Mouse (Mus musculus): ENCODE results near the gene Olfr631.
"Not testable (repeated sequence)": the region's sequence is repeated elsewhere in the genome, so short reads cannot be mapped to it uniquely, and the experiment has no call there.

The Olfr631 gene

DNA sequence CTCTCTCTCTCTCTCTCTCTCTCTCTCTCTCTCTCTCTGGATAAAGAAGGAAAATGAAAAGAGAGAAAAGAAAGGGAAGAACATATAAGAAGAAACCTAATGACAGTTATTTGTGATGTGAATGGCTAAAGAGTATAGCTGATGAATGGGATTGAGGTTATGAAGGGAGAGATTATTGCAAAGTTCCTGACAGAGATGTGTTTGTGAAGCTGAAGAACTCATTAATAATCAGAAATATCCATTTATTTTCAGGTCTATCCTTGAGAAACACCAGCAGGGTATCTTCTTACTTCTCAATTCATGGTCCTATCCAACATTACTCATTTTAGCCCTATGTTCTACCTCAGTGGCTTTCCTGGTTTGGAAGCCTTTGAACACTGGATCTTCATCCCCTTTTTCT, at the start of gene Olfr631:
Gene Olfr631, plus strand, starts transcription at position 301 of the 400 bp plus-strand sequence.
- no peak for DNase-seq

DNA sequence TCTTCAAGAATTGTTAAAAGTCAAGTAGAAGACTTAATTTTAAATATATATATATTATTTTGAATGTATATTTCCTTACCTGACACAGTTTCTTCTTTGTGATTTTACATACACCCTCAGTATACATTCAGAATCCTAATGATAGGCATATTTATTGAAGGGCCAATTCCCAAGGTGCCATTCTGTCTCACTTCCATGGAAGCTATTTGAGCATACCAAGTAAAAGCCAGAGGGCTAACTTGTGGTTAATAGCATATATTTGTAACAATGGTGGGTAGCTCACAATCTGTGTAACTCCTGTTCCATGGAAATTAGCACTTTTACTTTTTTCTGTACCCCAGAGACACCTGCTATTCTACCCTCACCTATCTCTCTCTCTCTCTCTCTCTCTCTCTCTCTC, 42.5 kb upstream of the Olfr631 start, which contains the start of gene Olfr66:
Gene Olfr66, minus strand, starts transcription at position 101 of the 400 bp plus-strand sequence.
- no peak for DNase-seq

DNA sequence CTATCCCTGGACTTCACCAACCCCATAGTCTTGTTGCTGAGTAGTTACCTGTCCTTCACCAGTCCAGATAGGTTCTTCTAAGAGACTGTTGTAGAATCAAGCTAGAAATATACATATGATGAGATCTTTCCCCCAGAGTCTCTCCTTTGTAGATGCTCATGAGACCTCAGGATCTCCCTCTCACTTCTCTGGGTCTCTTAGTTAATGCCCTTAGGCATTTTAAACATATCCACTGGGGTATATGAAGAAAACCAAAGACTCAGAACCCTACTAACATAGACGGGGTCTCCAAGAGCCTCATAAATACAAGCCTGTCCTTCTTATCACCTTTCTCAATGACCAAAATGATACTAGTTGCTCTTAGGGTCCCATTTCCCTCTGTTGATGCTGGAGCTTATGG, 34.2 kb upstream of the Olfr631 start, which contains the start of gene Olfr64:
Gene Olfr64, minus strand, starts transcription at position 101 of the 400 bp plus-strand sequence.
- no peak for DNase-seq

DNA sequence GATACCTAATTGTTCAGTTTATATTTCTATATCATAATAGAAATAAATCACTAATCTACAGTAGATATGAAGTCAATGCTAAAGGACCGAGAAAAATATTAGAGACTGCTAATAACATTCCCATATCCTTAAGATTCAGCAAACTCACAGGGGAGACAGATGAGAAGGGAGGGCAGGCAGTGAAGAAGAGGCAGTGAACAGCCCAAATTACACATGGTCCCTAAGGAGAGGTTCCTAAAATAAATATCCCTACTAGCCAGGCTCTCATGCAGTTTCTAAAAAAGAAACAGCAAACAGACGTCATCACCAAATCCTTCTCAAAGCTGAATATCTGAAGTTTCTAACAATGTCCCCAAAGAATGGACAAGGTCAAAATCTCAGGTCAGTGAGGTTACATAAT, 25.4 kb upstream of the Olfr631 start, which contains the start of gene Olfr65:
Gene Olfr65, plus strand, starts transcription at position 301 of the 400 bp plus-strand sequence.
- no peak for DNase-seq

DNA sequence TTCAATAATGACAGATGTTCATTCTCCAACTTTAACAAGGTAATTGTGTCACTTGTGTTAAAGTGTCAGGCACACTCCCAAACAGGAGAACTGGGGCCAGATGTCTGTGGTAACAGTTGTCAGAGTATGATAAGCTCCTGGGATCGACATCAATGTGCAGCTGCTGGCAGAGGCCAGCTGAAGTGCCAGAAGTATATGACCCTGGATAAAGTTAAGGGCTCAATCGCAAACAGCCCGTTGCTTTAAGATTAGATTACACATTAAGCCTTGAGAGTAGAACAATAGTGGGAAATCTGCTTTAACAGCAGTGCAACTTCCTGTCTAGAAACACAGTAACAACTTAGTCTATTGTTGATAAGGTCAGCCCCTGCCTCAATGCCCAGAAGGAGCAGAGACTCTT, 18.6 kb upstream of the Olfr631 start:
- no peak for DNase-seq

DNA sequence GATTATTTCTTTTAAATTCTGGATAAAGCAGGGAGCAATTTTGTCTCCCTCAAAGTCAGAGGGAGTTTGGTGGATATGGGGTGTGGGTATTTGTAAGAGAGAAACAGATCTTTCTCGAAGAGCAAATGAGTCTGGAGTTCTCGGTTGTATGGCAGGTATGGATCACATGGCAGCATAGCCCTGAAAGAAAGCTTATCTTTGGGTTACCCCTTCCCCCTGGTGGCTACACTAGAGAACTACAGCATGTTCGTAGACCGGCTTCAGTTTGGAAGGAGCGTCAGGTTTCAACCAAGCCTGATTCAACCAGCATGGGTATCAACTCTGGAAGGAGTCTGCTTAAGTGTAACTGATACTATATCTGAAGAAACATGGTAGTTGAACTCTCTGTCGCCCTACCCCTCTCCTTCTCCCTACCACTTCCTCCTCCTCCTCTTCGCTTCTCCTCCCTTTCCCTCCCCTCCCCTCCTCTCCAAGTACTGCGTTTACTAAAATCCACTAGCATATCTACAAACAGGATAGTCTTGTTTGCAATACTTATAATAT, 15.6 kb upstream of the Olfr631 start:
- DNase-seq, result no peak

DNA sequence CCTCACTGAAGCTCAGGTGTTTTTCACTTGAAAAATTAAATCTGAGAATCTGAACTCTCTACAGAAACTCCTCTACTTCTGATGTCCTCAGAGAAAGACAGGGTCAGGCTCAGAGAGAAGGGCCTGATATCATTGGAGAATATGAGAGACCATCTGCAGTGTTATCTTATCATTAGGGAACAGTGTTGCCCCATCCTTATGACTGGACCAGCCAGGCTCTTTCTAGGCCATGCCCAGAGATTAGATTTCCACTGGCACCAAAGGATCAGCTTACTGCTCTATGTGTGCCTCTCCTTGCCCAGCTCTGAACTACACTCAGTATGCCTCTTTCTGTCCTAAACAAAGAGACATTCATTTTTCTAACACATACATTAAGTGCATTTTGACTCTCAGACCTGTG, 13.3 kb upstream of the Olfr631 start:
- DNase-seq, result no peak

DNA sequence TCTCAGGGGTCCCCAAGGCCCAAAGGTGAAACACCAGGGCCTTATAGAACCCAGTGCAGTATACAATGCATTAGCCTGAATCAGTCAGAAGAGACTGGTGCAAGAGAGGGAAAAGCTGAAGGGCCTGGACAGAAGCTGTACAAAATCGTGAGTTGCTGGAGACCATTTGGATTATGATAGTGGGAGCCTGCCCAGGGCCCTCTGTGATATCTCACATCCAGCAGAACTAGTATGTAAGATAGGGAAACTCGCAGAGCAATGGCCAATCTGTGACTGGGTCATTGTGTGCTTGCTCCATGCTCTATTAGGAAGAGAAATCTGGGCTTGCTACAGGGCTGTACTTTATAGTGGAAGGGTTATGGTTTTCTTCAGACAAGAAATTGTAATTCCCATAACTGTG, 5.6 kb downstream of the Olfr631 start, which contains the start of gene Olfr632:
Gene Olfr632, plus strand, starts transcription at position 84 of the 400 bp plus-strand sequence.
- DNase-seq, result no peak

DNA sequence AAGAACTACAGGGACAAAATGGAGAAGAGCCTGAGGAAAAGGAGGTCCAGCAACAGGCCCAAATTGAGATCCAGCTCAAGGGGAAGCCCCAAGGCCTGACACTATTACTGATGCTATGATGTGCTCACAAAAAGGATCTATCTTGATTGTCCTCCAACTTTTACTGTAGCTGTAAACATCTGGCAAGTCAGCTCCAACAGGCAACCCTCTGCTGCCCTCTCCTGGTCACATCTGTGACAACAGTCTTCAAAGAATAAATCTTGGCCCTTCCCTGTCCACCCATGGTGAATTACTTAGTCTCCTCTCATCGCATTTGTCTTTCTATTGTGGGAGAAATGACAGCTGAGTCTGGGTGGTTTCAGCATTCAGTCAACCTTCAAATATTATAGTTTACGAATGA, 14.1 kb downstream of the Olfr631 start:
- peak in 1 of 2 experiments; percentile 1 for DNase-seq

DNA sequence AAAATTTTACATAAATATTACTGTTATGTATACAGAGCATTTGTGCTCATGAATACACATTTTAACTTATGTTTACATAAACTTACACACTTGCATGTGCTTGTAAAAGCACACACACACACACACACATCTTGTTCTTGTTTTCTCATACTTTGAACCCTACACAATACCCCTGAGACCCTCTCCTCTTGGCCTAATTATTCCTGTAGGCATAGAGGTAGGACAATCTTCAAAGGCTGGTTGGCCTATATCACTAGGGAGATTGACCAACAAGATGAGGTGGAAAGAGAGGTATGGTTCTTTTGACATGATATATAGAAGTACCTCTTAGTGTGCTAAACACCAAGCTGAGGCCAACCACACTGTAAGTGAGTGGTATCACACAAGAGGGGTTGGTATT, 15.5 kb downstream of the Olfr631 start, which contains the start of gene Olfr633:
Gene Olfr633, plus strand, starts transcription at position 301 of the 400 bp plus-strand sequence.
- DNase-seq, result no peak

DNA sequence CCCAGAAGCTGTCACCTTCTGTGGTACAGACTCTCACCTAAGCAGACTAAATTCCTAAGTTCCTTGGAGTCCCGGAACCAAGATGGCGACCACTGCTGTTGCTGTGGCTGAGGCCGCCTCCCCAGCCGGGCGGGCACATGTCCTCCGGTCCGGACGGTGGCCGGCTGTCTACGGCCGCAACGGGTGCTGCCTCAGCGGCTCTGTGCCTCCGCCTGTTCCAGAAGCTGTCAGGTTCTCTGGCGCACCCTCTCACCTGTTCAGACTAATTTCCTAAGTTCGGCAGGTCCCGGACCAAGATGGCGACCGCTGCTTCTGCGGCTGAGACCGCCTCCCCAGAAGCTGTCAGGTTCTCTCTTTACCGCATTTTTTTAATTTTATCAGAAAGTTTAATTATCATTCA, 38.2 kb downstream of the Olfr631 start:
- DNase-seq, result not testable (repeated sequence)

DNA sequence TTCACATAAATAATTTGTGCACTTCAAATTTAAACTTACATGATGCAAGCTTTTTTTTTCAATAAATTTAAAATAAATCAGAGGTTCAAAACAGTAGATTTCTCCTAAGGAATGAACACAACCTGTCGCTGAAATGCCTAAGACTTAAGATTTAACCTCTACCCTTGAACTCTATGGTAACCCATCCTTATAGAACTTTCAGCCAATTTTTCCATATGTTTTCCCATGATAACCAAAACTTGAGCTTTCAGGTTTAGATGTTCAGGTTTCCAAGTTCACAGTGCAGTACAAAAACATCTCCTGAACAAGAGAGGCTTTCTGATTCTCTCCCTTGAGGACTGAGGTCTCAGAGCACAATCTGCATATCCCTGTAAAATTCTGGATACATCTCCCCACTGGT, 42.2 kb downstream of the Olfr631 start, which contains the start of gene Olfr635:
Gene Olfr635, plus strand, starts transcription at position 301 of the 400 bp plus-strand sequence.
- no peak for DNase-seq

DNA sequence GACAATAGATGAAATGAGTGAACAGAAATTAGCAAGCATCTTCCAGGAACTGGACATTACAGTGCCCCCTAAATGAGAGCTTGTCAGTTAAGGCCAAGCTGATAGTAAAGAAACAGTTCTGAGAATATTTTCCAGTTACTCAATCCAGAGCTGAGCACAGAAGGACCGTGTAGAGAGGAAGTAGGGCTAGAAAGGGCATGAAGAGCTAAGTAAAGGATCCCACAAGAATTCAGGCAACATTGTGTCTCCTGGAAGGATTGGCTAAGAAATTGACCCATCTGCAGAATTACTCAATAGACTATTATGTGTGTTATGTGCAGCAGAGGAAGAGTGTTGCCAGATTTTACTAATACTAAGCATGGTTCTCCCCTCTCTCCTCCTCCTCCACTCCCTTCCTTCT, 43.2 kb downstream of the Olfr631 start:
- DNase-seq, result no peak

Data from cerebellum, postnatal 25 days (tissue).